Mouse (Mus musculus): ENCODE measurements around the gene Plekhm3. TPM values are rescaled to one million over a fixed set of nuclear protein-coding genes. Genes with fewer than 3 reads are reported as not detected.

Gene Plekhm3
- polyA plus RNA-seq, 1 experiment, result 10.5 TPM

GRCm38 (mm10) chr1:64916884-64917507 is 39.6 kb downstream of the Plekhm3 start:
- WGBS, result 73% methylated on average over 5 of the region's 5 CpGs
- no peak for DNase-seq
- H3K4me3 ChIP-seq (replicated peaks; ENCODE audit: extremely low read depth, low read depth, low read length), result no peak overlapping the region
- TF ChIP-seq CTCF (IDR thresholded peaks at IDR 0.05; ENCODE audit: insufficient read depth, low read length) (no peak), POLR2A (IDR thresholded peaks at IDR 0.05; ENCODE audit: borderline replicate concordance, extremely low read depth, low read depth, low read length) (no peak)
- peaks cover 9% of the 10 kb centered on the region for H3K4me1 ChIP-seq (ENCODE audit: control insufficient read depth, insufficient read depth, low read length)

- WGBS, result 77% methylated on average over 3 of the region's 3 CpGs
- H3K4me3 ChIP-seq (replicated peaks; ENCODE audit: extremely low read depth, low read depth, low read length), result no peak overlapping the region
- H3K4me1 ChIP-seq (ENCODE audit: control insufficient read depth, insufficient read depth, low read length), result peaks cover 9% of the 10 kb centered on the region
- TF ChIP-seq CTCF (IDR thresholded peaks at IDR 0.05; ENCODE audit: insufficient read depth, low read length) (no peak), POLR2A (IDR thresholded peaks at IDR 0.05; ENCODE audit: borderline replicate concordance, extremely low read depth, low read depth, low read length) (no peak)
- no peak for DNase-seq
Observed at GRCm38 (mm10) chr1:64914356-64914755, 42.3 kb downstream of the Plekhm3 start.

GRCm38 (mm10) chr1:64907740-64908139 is 48.9 kb downstream of the Plekhm3 start:
- TF ChIP-seq CTCF (IDR thresholded peaks at IDR 0.05; ENCODE audit: insufficient read depth, low read length), result no peak
- TF ChIP-seq POLR2A (IDR thresholded peaks at IDR 0.05; ENCODE audit: borderline replicate concordance, extremely low read depth, low read depth, low read length), result no peak
- Histone ChIP-seq H3K4me3 (replicated peaks; ENCODE audit: extremely low read depth, low read depth, low read length) (no peak overlapping the region), H3K4me1 (ENCODE audit: control insufficient read depth, insufficient read depth, low read length) (no peaks in the 10 kb centered on the region)
- DNase-seq, result no peak
- 77% methylated on average over 2 of the region's 2 CpGs for WGBS

GRCm38 (mm10) chr1:64906226-64906625 is 50.4 kb downstream of the Plekhm3 start:
- DNase-seq, result no peak
- H3K4me3 ChIP-seq (replicated peaks; ENCODE audit: extremely low read depth, low read depth, low read length), result no peak overlapping the region
- WGBS, result 81% methylated on average over 1 of the region's 1 CpGs
- TF ChIP-seq POLR2A (IDR thresholded peaks at IDR 0.05; ENCODE audit: borderline replicate concordance, extremely low read depth, low read depth, low read length) (no peak), CTCF (IDR thresholded peaks at IDR 0.05; ENCODE audit: insufficient read depth, low read length) (no peak)
- H3K4me1 ChIP-seq (ENCODE audit: control insufficient read depth, insufficient read depth, low read length), result no peaks in the 10 kb centered on the region

DNA sequence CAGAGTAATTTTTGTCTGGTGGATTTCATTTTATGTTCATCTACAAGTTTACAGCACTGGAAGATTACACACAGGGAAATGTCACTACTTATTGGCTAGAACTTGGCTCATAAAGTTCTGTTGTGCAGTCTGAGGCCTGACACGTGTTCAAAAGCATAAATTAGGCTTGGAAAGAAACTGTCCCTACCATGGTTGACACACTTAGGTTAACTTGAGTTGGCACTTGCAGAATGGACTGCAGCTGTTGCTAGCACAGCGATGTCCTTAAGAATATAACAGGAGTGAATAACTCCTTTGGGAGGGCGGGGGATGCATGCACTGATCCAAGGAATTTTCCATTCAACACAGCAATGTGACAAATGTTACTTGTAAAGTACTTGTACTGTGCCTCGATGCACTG is 53.2 kb downstream of the Plekhm3 start:
- DNase-seq, result no peak
- Histone ChIP-seq H3K4me1 (ENCODE audit: control insufficient read depth, insufficient read depth, low read length) (no peaks in the 10 kb centered on the region), H3K4me3 (replicated peaks; ENCODE audit: extremely low read depth, low read depth, low read length) (no peak overlapping the region)
- TF ChIP-seq POLR2A (IDR thresholded peaks at IDR 0.05; ENCODE audit: borderline replicate concordance, extremely low read depth, low read depth, low read length), result no peak
- no peak for TF ChIP-seq CTCF (IDR thresholded peaks at IDR 0.05; ENCODE audit: insufficient read depth, low read length)
- WGBS, result 62% methylated on average over 4 of the region's 4 CpGs

GRCm38 (mm10) chr1:64902804-64903203 is 53.8 kb downstream of the Plekhm3 start:
- no peak for TF ChIP-seq CTCF (IDR thresholded peaks at IDR 0.05; ENCODE audit: insufficient read depth, low read length)
- TF ChIP-seq POLR2A (IDR thresholded peaks at IDR 0.05; ENCODE audit: borderline replicate concordance, extremely low read depth, low read depth, low read length), result no peak
- 78% methylated on average over 2 of the region's 2 CpGs for WGBS
- Histone ChIP-seq H3K4me1 (ENCODE audit: control insufficient read depth, insufficient read depth, low read length) (no peaks in the 10 kb centered on the region), H3K4me3 (replicated peaks; ENCODE audit: extremely low read depth, low read depth, low read length) (no peak overlapping the region)
- DNase-seq, result no peak

GRCm38 (mm10) chr1:64899763-64900162 is 56.9 kb downstream of the Plekhm3 start:
- no peak overlapping the region for H3K4me3 ChIP-seq (replicated peaks; ENCODE audit: extremely low read depth, low read depth, low read length)
- TF ChIP-seq POLR2A (IDR thresholded peaks at IDR 0.05; ENCODE audit: borderline replicate concordance, extremely low read depth, low read depth, low read length) (no peak), CTCF (IDR thresholded peaks at IDR 0.05; ENCODE audit: insufficient read depth, low read length) (no peak)
- H3K4me1 ChIP-seq (ENCODE audit: control insufficient read depth, insufficient read depth, low read length), result no peaks in the 10 kb centered on the region
- DNase-seq, result no peak
- WGBS, result 89% methylated on average over 3 of the region's 3 CpGs

GRCm38 (mm10) chr1:64897485-64897884 is 59.1 kb downstream of the Plekhm3 start:
- no peak overlapping the region for H3K4me3 ChIP-seq (replicated peaks; ENCODE audit: extremely low read depth, low read depth, low read length)
- no peaks in the 10 kb centered on the region for H3K4me1 ChIP-seq (ENCODE audit: control insufficient read depth, insufficient read depth, low read length)
- TF ChIP-seq POLR2A (IDR thresholded peaks at IDR 0.05; ENCODE audit: borderline replicate concordance, extremely low read depth, low read depth, low read length) (no peak), CTCF (IDR thresholded peaks at IDR 0.05; ENCODE audit: insufficient read depth, low read length) (no peak)
- WGBS, result 93% methylated on average over 2 of the region's 2 CpGs
- no peak for DNase-seq

DNA sequence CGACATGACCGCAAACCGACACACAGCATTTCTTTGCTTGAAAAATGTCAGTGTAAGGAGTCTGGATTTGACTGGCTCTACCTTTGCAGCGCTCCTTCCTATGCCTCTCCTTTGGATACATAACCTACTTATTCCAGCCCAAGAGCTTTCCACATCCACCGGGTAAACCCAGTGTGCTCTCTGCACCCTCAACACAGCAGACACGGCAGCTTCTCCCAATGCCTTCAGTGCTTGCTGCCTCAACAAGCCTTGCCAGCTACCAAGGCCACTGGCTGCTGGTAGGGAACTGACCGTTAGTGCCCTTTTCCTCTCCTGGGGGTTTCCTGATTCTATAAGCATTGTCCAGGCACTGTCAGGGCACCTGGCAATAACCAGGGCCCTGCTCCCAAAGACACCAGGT is 62.8 kb downstream of the Plekhm3 start:
- TF ChIP-seq POLR2A (IDR thresholded peaks at IDR 0.05; ENCODE audit: borderline replicate concordance, extremely low read depth, low read depth, low read length) (no peak), CTCF (IDR thresholded peaks at IDR 0.05; ENCODE audit: insufficient read depth, low read length) (no peak)
- Histone ChIP-seq H3K4me1 (ENCODE audit: control insufficient read depth, insufficient read depth, low read length) (no peaks in the 10 kb centered on the region), H3K4me3 (replicated peaks; ENCODE audit: extremely low read depth, low read depth, low read length) (no peak overlapping the region)
- DNase-seq, result no peak
- 90% methylated on average over 7 of the region's 7 CpGs for WGBS

DNA sequence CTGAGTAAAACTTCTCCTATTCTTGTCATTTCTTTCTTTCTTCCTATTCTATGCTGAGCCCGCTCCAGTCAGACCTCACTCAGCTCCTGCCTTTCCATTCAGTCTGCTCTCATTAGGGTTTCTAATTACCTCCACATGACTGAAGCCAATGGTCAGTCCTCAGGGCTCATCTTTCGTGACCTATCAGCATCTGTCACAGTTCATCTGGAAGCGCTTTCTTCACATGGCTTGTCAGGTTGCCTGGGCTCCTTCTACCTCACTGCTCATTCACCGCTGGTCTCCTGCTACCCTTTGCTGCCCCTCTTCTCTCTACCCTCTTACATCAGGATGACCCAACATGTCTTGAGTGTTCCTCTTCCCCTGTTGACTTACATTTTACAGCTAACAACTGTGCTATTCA is 65.3 kb downstream of the Plekhm3 start:
- no peak for TF ChIP-seq CTCF (IDR thresholded peaks at IDR 0.05; ENCODE audit: insufficient read depth, low read length)
- TF ChIP-seq POLR2A (IDR thresholded peaks at IDR 0.05; ENCODE audit: borderline replicate concordance, extremely low read depth, low read depth, low read length), result no peak
- peaks cover 7% of the 10 kb centered on the region for H3K4me1 ChIP-seq (ENCODE audit: control insufficient read depth, insufficient read depth, low read length)
- 95% methylated on average over 4 of the region's 4 CpGs for WGBS
- no peak for DNase-seq
- no peak overlapping the region for H3K4me3 ChIP-seq (replicated peaks; ENCODE audit: extremely low read depth, low read depth, low read length)

Data from lung, adult 2 months (tissue).